Mouse (Mus musculus) lung, postnatal 0 days (tissue): ENCODE data around the gene Celsr2. TPM values are rescaled to one million over a fixed set of nuclear protein-coding genes. Genes with fewer than 3 reads are reported as not detected.

ENCODE experiments used
- ATAC-seq: fragments of 200-750 bp; cut with Nextera tagmentation; 2 replicates; pipeline ENCODE4 v1.8.0; 2017; ENCODE audit warnings: moderate library complexity
- DNase-seq: peaks from one replicate; pipeline ENCODE4 v3.0.0-alpha.2; 2016; ENCODE audit warnings: low spot score
- H3K27ac ChIP-seq: fragments of 300-500 bp; sonication (generic); 2 replicates; pipeline ENCODE4 v1.5.1; 2014; ENCODE audit warnings: antibody characterized with exemption, mild to moderate bottlenecking, low read length, mixed read lengths
- H3K27me3 ChIP-seq: fragments of 300-500 bp; sonication (generic); replicated peaks from 2 replicates; pipeline ENCODE4 v1.6.1; 2014; ENCODE audit warnings: low read length, mixed read lengths; ENCODE audit not compliant: insufficient read depth
- H3K36me3 ChIP-seq: fragments of 300-500 bp; sonication (generic); 2 replicates; pipeline ENCODE4 v1.6.1; 2014; ENCODE audit warnings: low read length, mixed read lengths; ENCODE audit not compliant: insufficient read depth
- H3K4me1 ChIP-seq: fragments of 300-500 bp; sonication (generic); 2 replicates; pipeline ENCODE4 v1.6.1; 2014; ENCODE audit warnings: antibody characterized with exemption, low read depth, low read length, mixed read lengths; ENCODE audit not compliant: insufficient read depth
- H3K4me2 ChIP-seq: fragments of 300-500 bp; sonication (generic); replicated peaks from 2 replicates; pipeline ENCODE4 v1.6.1; 2014; ENCODE audit warnings: low read depth, mild to moderate bottlenecking, low read length, moderate library complexity, mixed read lengths
- H3K4me3 ChIP-seq: fragments of 300-500 bp; sonication (generic); 2 replicates; pipeline ENCODE4 v1.5.1; 2014; ENCODE audit warnings: low read depth, low read length
- H3K9ac ChIP-seq: fragments of 300-500 bp; sonication (generic); replicated peaks from 2 replicates; pipeline ENCODE4 v1.6.1; 2014; ENCODE audit warnings: low read depth, mild to moderate bottlenecking
- H3K9me3 ChIP-seq: fragments of 300-500 bp; sonication (generic); 2 replicates; pipeline ENCODE4 v1.6.1; 2016; ENCODE audit warnings: low read length, mixed read lengths
- CTCF ChIP-seq: IDR thresholded peaks from 2 replicates; pipeline ENCODE4 v1.5.1; 2016; ENCODE audit warnings: antibody characterized with exemption, mild to moderate bottlenecking
- EP300 ChIP-seq: IDR thresholded peaks from 2 replicates; pipeline ENCODE4 v1.6.1; 2016; ENCODE audit warnings: antibody characterized with exemption, mild to moderate bottlenecking, control low read depth
- WGBS: fragments of 180-500 bp; shearing (Covaris S2); extraction: QIAGEN DNeasy Blood & Tissue Kit; methylation state at CpG from one replicate; pipeline ENCODE4 v1.1.7; 2014; 5-methylcytosine and 5-hydroxymethylcytosine counted together
- polyA plus RNA-seq: library from polyadenylated mRNA; unstranded; fragments of >200 nt; fragmentation: Nextera tagmentation; extraction: Ambion mirVana; gene quantifications from 2 replicates; pipeline ENCODE4 v1.2.1, GENCODE M21; 2015

The Celsr2 gene
- polyA plus RNA-seq, 1 experiment from 2014 or later: 3.4 TPM

DNA sequence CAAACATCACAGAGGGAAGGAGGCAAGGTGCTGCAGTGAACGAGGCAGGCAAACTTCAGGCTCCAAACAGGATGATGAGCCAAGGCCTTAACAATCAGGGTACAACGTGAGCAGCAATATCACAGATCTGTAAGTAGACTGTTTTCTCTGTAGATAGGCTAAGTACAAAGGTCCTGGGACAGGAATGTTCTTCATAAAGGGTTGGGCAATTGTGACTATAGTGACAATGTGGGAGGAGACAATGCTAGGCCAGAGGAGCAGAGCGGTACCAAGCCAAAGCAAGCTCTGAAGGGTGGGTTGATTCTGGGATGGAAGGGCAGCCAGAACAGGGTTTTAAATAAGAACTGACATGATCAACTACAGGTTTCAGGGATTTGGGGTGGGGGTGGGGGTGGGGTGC, 47.5 kb downstream of the Celsr2 start:
- ATAC-seq (0 out of 2 replicates have a peak, but pooled peaks have one; percentile 16), DNase-seq (peak; percentile 50)
- Histone ChIP-seq H3K4me2 (no peak overlapping the region), H3K27ac (no peak overlapping the region), H3K4me1 (peaks cover 5% of the 10 kb centered on the region; the same call in 1 of the 2 replicates), H3K9me3 (no peaks in the 10 kb centered on the region), H3K36me3 (no peaks in the 10 kb centered on the region), H3K27me3 (no peaks in the 10 kb centered on the region), H3K4me3 (no peak overlapping the region), H3K9ac (no peak overlapping the region)
- 55% methylated on average over 3 of the region's 3 CpGs for WGBS
- TF ChIP-seq CTCF (no peak), EP300 (no peak)

DNA sequence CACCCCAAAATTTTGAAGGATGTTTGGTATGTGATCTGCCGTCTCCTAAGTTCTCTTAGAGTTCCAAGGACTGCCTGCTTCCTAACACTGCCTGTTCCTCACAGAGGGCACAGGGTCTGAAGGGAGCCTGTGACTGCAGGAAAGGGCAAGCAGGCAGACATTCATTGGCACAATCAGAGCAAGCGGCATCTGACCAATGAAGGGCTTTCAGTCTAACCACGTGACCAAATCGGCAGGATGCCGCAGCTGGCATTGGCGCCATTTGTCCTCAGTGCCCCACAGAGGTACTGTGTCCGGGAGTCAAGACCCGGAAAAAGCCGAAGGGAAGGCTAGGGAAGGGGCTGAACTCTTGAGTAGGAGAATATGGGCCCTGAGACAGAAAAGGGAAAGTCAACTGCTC, 48.2 kb downstream of the Celsr2 start:
- Histone ChIP-seq H3K4me3 (no peak overlapping the region), H3K9ac (no peak overlapping the region), H3K4me2 (no peak overlapping the region), H3K9me3 (no peaks in the 10 kb centered on the region), H3K27me3 (no peaks in the 10 kb centered on the region), H3K36me3 (no peaks in the 10 kb centered on the region), H3K4me1 (peaks cover 5% of the 10 kb centered on the region; the same call in 1 of the 2 replicates), H3K27ac (no peak overlapping the region)
- no peak for ATAC-seq
- TF ChIP-seq EP300 (no peak), CTCF (no peak)
- no peak for DNase-seq
- 58% methylated on average over 9 of the region's 9 CpGs for WGBS

DNA sequence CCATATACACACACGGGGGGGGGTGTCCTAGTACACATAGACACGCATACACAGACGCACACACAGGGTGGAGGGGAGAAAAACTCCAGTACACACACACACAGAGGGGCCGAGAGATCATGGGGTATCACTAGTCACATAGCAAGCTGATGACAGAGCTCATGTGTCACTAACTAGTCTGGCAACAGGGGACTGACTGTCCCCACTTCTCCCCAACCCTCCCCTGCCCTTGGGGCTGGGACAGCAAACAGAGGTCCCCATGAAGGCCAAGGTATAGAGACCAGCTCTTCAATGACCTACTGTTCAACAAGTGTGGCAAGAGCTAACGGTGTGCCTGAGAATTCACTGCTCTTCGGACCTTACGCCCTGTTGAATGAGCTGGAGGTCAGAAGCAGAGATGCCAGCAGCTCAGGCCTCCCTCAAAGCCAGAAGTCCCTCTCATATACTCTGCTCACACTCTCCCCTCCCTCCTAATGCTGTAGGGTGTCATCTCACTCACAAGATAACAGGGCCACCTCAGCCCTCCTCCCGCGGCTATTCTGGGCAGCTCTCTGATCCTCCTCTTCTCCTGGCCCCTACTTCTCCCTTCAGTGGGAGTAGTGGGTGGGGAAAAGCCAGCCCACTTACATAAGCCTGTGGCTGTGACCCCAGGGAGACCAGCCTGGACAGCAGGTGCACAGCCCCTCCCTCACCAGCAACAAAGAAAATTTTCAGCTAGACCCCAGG, 50.9 kb downstream of the Celsr2 start, which contains the start of gene Mybphl:
Mybphl (plus strand) TSS at position 642 of the 726 bp plus-strand sequence.
- Histone ChIP-seq H3K4me3 (no peak within 1 kb of the TSS), H3K9ac (no peak within 1 kb of the TSS), H3K4me1 (peaks cover 5% of the 10 kb centered on the region; the same call in 1 of the 2 replicates), H3K9me3 (no peaks in the 10 kb centered on the region), H3K27ac (no peak within 1 kb of the TSS), H3K27me3 (no peaks in the 10 kb centered on the region), H3K36me3 (no peaks in the 10 kb centered on the region), H3K4me2 (no peak within 1 kb of the TSS)
- 53% methylated on average over 9 of the region's 9 CpGs for WGBS
- DNase-seq: no peak
- ATAC-seq: peak; percentile 26
- TF ChIP-seq EP300: no peak
- TF ChIP-seq CTCF: no peak

DNA sequence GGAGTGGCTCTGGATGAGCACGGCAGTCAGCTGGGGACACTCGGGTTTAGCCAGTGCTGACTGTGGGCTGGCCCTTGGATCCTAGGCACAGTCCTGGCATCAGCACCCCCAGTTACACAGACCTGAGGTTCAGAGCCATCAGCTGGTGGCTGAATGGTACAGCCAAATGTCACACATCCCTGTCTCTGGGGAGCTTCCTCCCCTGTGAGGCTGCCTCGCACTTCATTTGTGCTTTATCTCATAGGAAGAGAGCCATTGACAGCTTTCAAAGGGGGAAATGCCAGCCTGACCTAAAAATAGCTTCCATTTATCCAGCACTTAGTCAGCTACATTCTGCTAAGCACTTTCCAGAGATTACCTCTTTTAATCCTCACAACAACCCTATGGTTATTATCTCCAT, 51.7 kb downstream of the Celsr2 start:
- Histone ChIP-seq H3K27ac (no peak overlapping the region), H3K9me3 (no peaks in the 10 kb centered on the region), H3K4me1 (peaks cover 3% of the 10 kb centered on the region; the same call in 1 of the 2 replicates), H3K9ac (no peak overlapping the region), H3K27me3 (no peaks in the 10 kb centered on the region), H3K36me3 (no peaks in the 10 kb centered on the region), H3K4me3 (no peak overlapping the region), H3K4me2 (no peak overlapping the region)
- TF ChIP-seq CTCF (no peak), EP300 (no peak)
- no peak for DNase-seq
- 44% methylated on average over 3 of the region's 3 CpGs for WGBS
- ATAC-seq: no peak

DNA sequence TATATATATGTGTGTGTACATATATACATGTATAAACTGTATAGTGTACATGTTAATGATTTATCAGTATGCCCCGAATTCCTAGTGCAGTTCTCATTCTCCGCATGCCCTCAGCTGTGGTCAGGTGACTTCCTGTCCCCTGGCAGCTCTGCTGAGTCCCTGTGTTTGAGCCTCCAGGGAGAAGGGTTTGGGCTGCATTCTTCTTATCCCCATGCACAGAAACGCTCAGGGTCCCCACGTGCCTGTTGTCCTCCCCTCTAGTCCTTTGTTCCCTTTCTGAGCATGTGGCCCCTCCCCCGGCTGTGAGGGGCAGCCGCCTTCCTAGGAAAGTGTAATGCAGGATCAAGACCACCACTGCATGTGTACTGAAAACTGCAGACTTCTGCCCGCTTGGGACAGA, 54.5 kb downstream of the Celsr2 start:
- H3K4me2 ChIP-seq: no peak overlapping the region
- 11% methylated on average over 7 of the region's 7 CpGs for WGBS
- H3K4me1 ChIP-seq: no peaks in the 10 kb centered on the region
- no peak overlapping the region for H3K27ac ChIP-seq
- peaks cover 19% of the 10 kb centered on the region for H3K36me3 ChIP-seq
- 0 out of 2 replicates have a peak, but pooled peaks have one; percentile 14 for ATAC-seq
- no peaks in the 10 kb centered on the region for H3K27me3 ChIP-seq
- no peak overlapping the region for H3K9ac ChIP-seq
- H3K9me3 ChIP-seq: no peaks in the 10 kb centered on the region
- TF ChIP-seq EP300 (no peak), CTCF (no peak)
- no peak for DNase-seq
- H3K4me3 ChIP-seq: no peak overlapping the region

DNA sequence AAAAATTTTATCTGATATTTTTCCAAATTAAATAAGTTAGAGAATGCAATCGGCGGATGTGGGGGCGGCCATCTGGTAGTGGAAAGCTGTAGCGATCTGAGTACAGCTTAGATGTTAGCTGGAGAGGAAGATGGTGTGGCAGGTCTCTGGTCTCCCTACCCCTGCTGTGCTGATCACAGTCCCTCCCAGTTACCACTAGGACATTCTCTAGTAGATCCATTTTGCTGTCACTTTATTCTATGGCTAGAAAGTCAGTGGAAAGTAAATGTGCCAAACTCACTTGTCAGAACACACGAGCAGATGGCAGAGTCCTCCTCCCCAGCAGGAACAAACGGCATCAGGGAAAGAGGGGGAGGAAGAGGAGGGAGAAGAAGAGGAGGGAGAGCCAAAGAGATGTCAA, 56.9 kb downstream of the Celsr2 start:
- H3K4me1 ChIP-seq: no peaks in the 10 kb centered on the region
- no peaks in the 10 kb centered on the region for H3K9me3 ChIP-seq
- DNase-seq: no peak
- H3K4me3 ChIP-seq: no peak overlapping the region
- ATAC-seq: no peak
- peaks cover 38% of the 10 kb centered on the region for H3K36me3 ChIP-seq
- no peaks in the 10 kb centered on the region for H3K27me3 ChIP-seq
- 74% methylated on average over 6 of the region's 6 CpGs for WGBS
- no peak overlapping the region for H3K4me2 ChIP-seq
- no peak overlapping the region for H3K9ac ChIP-seq
- TF ChIP-seq EP300 (no peak), CTCF (no peak)
- H3K27ac ChIP-seq: no peak overlapping the region
